Mouse (Mus musculus): ENCODE measurements around the gene Ache.

GRCm38 (mm10) chr5:137333512-137334174 lies 46.3 kb downstream of the Ache start, which contains the start of gene Slc12a9:
- TF ChIP-seq EP300 (IDR thresholded peaks at IDR 0.05; ENCODE audit: low read depth in 1 of 2, low read length in 2 of 2) (no peak; a peak in 1 of 4 replicates), CTCF (IDR thresholded peaks at IDR 0.05 in 2 of 3, conservative IDR thresholded peaks at IDR 0.05 in 1 of 3; ENCODE audit: control insufficient read depth in 1 of 3, insufficient read depth in 1 of 3, low read depth in 2 of 3, low read length in 3 of 3, poor library complexity in 1 of 3, severe bottlenecking in 1 of 3) (peak; percentile 62 to 82 (median 67)), MAX (IDR thresholded peaks at IDR 0.05; ENCODE audit: low read length) (peak; percentile 91), POLR2A (IDR thresholded peaks at IDR 0.05; ENCODE audit: control insufficient read depth in 1 of 2, insufficient read depth in 1 of 2, low read depth in 1 of 2, low read length in 2 of 2, poor library complexity in 1 of 2) (peak; percentile 37 to 63; a peak in 2 of 4 replicates)

Data from MEL (cell line).